Mouse (Mus musculus): ENCODE data around the gene Baz1a. TPM values are rescaled to one million over a fixed set of nuclear protein-coding genes. Genes with fewer than 3 reads are reported as not detected.
A peak's percentile ranks its signal among the peaks of the same experiment; 100 is the strongest.

Baz1a gene
- polyA plus RNA-seq, 1 experiment = 35.3 TPM

DNA sequence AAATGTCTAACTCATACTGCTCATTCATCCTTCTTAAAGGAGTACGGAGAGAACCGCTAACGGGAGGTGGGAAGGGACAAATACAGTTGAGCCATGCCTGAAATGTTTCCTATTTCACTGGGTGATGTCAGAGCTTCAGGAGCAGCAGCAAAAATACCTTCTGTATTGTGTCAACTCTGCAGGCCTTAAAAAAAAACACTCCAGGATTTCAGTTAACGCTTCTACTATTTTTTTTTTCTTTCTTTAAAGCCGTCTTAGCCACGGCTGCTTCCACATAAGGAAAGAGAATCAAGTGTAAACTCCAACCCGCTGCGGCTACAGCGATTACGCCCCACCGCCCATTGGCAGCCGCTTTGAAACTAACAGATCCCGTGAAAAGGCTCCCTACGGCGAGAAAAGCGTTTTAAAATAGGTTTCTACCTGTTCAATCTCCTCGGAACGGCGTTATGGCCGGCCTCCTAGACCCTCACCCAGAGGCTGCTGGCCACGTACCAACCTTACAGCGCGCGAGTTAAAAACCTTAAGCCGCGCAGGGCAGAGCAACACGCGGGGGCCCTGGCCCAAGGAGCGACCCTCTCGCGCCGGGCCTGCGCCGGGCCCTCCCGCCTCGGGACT, 152.1 kb downstream of the Baz1a start:
- TF ChIP-seq POLR2A (IDR thresholded peaks at IDR 0.05; ENCODE audit: low read depth, low read length) (peak; percentile 38; the same call in 1 of the 2 replicates), CTCF (IDR thresholded peaks at IDR 0.05; ENCODE audit: borderline replicate concordance, insufficient read depth, low read length) (no peak)
- Histone ChIP-seq H3K4me1 (ENCODE audit: control insufficient read depth, insufficient read depth, low read length) (no peaks in the 10 kb centered on the region; the same call in 1 of the 2 replicates), H3K27ac (ENCODE audit: insufficient read depth, low read length) (peak overlapping the region; percentile 96), H3K4me3 (ENCODE audit: insufficient read depth, low read length) (peak overlapping the region; percentile 75)

DNA sequence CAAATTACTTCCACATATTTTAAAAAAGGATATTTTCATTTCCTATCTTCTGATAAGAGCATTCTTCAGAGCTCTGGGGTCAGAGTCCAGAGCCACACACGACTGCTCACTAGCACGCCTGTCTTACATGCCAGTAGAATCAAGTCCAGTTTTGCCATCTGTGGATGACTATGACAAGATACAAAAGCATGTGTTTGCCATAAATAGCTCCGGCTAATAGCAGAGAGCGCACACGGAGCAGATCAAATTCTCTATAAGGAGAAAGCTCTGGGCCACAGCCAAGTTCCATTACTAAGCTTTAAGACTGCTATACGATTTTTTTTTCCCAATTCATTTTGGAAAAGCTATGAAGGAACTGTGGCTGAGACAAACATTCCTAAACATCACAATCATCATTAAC, 154.6 kb downstream of the Baz1a start:
- no peak for TF ChIP-seq POLR2A (IDR thresholded peaks at IDR 0.05; ENCODE audit: low read depth, low read length)
- no peak for TF ChIP-seq CTCF (IDR thresholded peaks at IDR 0.05; ENCODE audit: borderline replicate concordance, insufficient read depth, low read length)
- H3K27ac ChIP-seq (ENCODE audit: insufficient read depth, low read length) = 0 out of 2 replicates have a peak overlapping the region, but pooled peaks have one; percentile 16

GRCm38 (mm10) chr12:54850551-54850950, 163.6 kb downstream of the Baz1a start:
- no peak overlapping the region for H3K4me3 ChIP-seq (ENCODE audit: insufficient read depth, low read length)
- TF ChIP-seq CTCF (IDR thresholded peaks at IDR 0.05; ENCODE audit: borderline replicate concordance, insufficient read depth, low read length) = no peak
- no peak for TF ChIP-seq POLR2A (IDR thresholded peaks at IDR 0.05; ENCODE audit: low read depth, low read length)
- H3K27ac ChIP-seq (ENCODE audit: insufficient read depth, low read length) = no peak overlapping the region
- H3K4me1 ChIP-seq (ENCODE audit: control insufficient read depth, insufficient read depth, low read length) = no peaks in the 10 kb centered on the region

More for the DNA sequence above, 154.6 kb downstream of the Baz1a start:
- Histone ChIP-seq H3K4me3 (ENCODE audit: insufficient read depth, low read length) (no peak overlapping the region), H3K4me1 (ENCODE audit: control insufficient read depth, insufficient read depth, low read length) (no peaks in the 10 kb centered on the region; the same call in 1 of the 2 replicates)

GRCm38 (mm10) chr12:54844415-54844814, 169.7 kb downstream of the Baz1a start:
- Histone ChIP-seq H3K4me3 (ENCODE audit: insufficient read depth, low read length) (no peak overlapping the region), H3K27ac (ENCODE audit: insufficient read depth, low read length) (no peak overlapping the region), H3K4me1 (ENCODE audit: control insufficient read depth, insufficient read depth, low read length) (no peaks in the 10 kb centered on the region)
- TF ChIP-seq CTCF (IDR thresholded peaks at IDR 0.05; ENCODE audit: borderline replicate concordance, insufficient read depth, low read length) (no peak), POLR2A (IDR thresholded peaks at IDR 0.05; ENCODE audit: low read depth, low read length) (no peak)

Other genes with a start within 250 kb of the Baz1a start
- gene Snx6, start 218.6 kb downstream of the Baz1a start, polyA plus RNA-seq (2011; ENCODE audit: insufficient read length, low read depth, missing spikeins) = 95.8 and 105 TPM in 2 replicates
- 218 and 247 TPM in 2 replicates for gene Cfl2, start 151.5 kb downstream of the Baz1a start, polyA plus RNA-seq (2011; ENCODE audit: insufficient read length, low read depth, missing spikeins)
- gene Gm20403, start 27.8 kb downstream of the Baz1a start, polyA plus RNA-seq (2011; ENCODE audit: insufficient read length, low read depth, missing spikeins) = not detected in 2 replicates
- gene 2700097O09Rik, start 65.8 kb upstream of the Baz1a start, polyA plus RNA-seq (2011; ENCODE audit: insufficient read length, low read depth, missing spikeins) = 10.5 and 12.3 TPM in 2 replicates
- 201 and 204 TPM in 2 replicates for gene Srp54a, start 65.9 kb upstream of the Baz1a start, polyA plus RNA-seq (2011; ENCODE audit: insufficient read length, low read depth, missing spikeins)
- 19.7 and 20.0 TPM in 2 replicates for gene Fam177a, start 110.1 kb upstream of the Baz1a start, polyA plus RNA-seq (2011; ENCODE audit: insufficient read length, low read depth, missing spikeins)
- gene Srp54b, start 140.8 kb upstream of the Baz1a start, polyA plus RNA-seq (2011; ENCODE audit: insufficient read length, low read depth, missing spikeins) = 27.6 and 48.1 TPM in 2 replicates
- 9.2 and 13.0 TPM in 2 replicates for gene 1700047I17Rik2, start 185.2 kb upstream of the Baz1a start, polyA plus RNA-seq (2011; ENCODE audit: insufficient read length, low read depth, missing spikeins)
- gene Srp54c, start 215.8 kb upstream of the Baz1a start, polyA plus RNA-seq (2011; ENCODE audit: insufficient read length, low read depth, missing spikeins) = 117 and 143 TPM in 2 replicates

Data from embryonic fibroblast, embryonic 13.5 days (primary cell).